ENCODE assay signal across 15 mouse cellular contexts in genomic region chr6:112202120-112202519, GRCm38 (mm10).
"Had no signal": no experiment of that assay in that cellular context is flagged by ENCODE, and none has a peak within 500 bp of the region (broad histone marks: within the 10 kb centered on the region; RNA-seq: fewer than 3 reads in every experiment).

No protein-coding gene starts in this region.

- DNase-seq: gastrocnemius, postnatal 14 days; heart, adult 2 months; heart, postnatal 14 days; heart, postnatal 36 days; kidney, adult 11 months; kidney, adult 2 months; kidney, adult 9 months; kidney, postnatal 14 days; kidney, postnatal 36 days; layer of hippocampus, adult 9-11 months; layer of hippocampus, postnatal 36 days; left cerebral cortex, postnatal 4 days had no signal

- ATAC-seq: hindbrain, postnatal 0 days; intestine, embryonic 16.5 days; liver, embryonic 12.5 days had no signal
